Mouse (Mus musculus): ENCODE measurements around the gene Srp14.
A peak's percentile ranks its signal among the peaks of the same experiment; 100 is the strongest.

The Srp14 gene

GRCm38 (mm10) chr2:118479550-118479909, at the start of gene Srp14:
Gene Srp14 (minus strand): TSS chr2:118479711.
- peak; percentile 42 for DNase-seq (ENCODE audit: extremely low read depth, low read depth, low spot score)

GRCm38 (mm10) chr2:118526545-118526944, 47.0 kb upstream of the Srp14 start:
- no peak for DNase-seq (ENCODE audit: extremely low read depth, low read depth, low spot score)

- DNase-seq (ENCODE audit: extremely low read depth, low read depth, low spot score) = no peak
Measured at GRCm38 (mm10) chr2:118524811-118525210, 45.3 kb upstream of the Srp14 start.

- no peak for DNase-seq (ENCODE audit: extremely low read depth, low read depth, low spot score)
Measured at GRCm38 (mm10) chr2:118523163-118523730, 43.7 kb upstream of the Srp14 start.

GRCm38 (mm10) chr2:118522265-118522664, 42.8 kb upstream of the Srp14 start:
- DNase-seq (ENCODE audit: extremely low read depth, low read depth, low spot score) = no peak

GRCm38 (mm10) chr2:118520042-118520933, 40.8 kb upstream of the Srp14 start:
- DNase-seq (ENCODE audit: extremely low read depth, low read depth, low spot score) = no peak

GRCm38 (mm10) chr2:118512418-118513377, 33.2 kb upstream of the Srp14 start:
- no peak for DNase-seq (ENCODE audit: extremely low read depth, low read depth, low spot score)

- DNase-seq (ENCODE audit: extremely low read depth, low read depth, low spot score) = no peak
Measured at GRCm38 (mm10) chr2:118511779-118512417, 32.4 kb upstream of the Srp14 start.

- no peak for DNase-seq (ENCODE audit: extremely low read depth, low read depth, low spot score)
Measured at GRCm38 (mm10) chr2:118510447-118511310, 31.2 kb upstream of the Srp14 start.

GRCm38 (mm10) chr2:118509688-118510446, 30.4 kb upstream of the Srp14 start:
- DNase-seq (ENCODE audit: extremely low read depth, low read depth, low spot score) = no peak

- no peak for DNase-seq (ENCODE audit: extremely low read depth, low read depth, low spot score)
Measured at GRCm38 (mm10) chr2:118507126-118507525, 27.6 kb upstream of the Srp14 start.

- DNase-seq (ENCODE audit: extremely low read depth, low read depth, low spot score) = no peak
Measured at GRCm38 (mm10) chr2:118500191-118500590, 20.7 kb upstream of the Srp14 start.

GRCm38 (mm10) chr2:118499135-118499961, 19.8 kb upstream of the Srp14 start:
- DNase-seq (ENCODE audit: extremely low read depth, low read depth, low spot score) = no peak

GRCm38 (mm10) chr2:118498476-118498875, 19.0 kb upstream of the Srp14 start:
- DNase-seq (ENCODE audit: extremely low read depth, low read depth, low spot score) = no peak

- DNase-seq (ENCODE audit: extremely low read depth, low read depth, low spot score) = no peak
Measured at GRCm38 (mm10) chr2:118497890-118498289, 18.4 kb upstream of the Srp14 start.

- no peak for DNase-seq (ENCODE audit: extremely low read depth, low read depth, low spot score)
Measured at GRCm38 (mm10) chr2:118495024-118495423, 15.5 kb upstream of the Srp14 start.

GRCm38 (mm10) chr2:118491741-118492395, 12.4 kb upstream of the Srp14 start:
- DNase-seq (ENCODE audit: extremely low read depth, low read depth, low spot score) = no peak

GRCm38 (mm10) chr2:118491281-118491731, 11.8 kb upstream of the Srp14 start:
- DNase-seq (ENCODE audit: extremely low read depth, low read depth, low spot score) = no peak

All from fat pad, adult 2 months (tissue).